Mouse (Mus musculus): Measurements from ENCODE around the gene Gm21985. TPM values are rescaled to one million over a fixed set of nuclear protein-coding genes. Genes with fewer than 3 reads are reported as not detected.

The Gm21985 gene
- 2.2 and 2.3 TPM in 2 replicates for polyA plus RNA-seq (2011; ENCODE audit: insufficient read depth, insufficient read length, low read depth, missing spikeins)

- peaks cover 5% of the 10 kb centered on the region for H3K36me3 ChIP-seq (ENCODE audit: control insufficient read depth, insufficient read depth, low read length, poor library complexity, severe bottlenecking)
Measured at GRCm38 (mm10) chr2:112266242-112266592, at the start of gene Gm21985. TSS of gene Gm21985 (plus strand) at chr2:112266314.

DNA sequence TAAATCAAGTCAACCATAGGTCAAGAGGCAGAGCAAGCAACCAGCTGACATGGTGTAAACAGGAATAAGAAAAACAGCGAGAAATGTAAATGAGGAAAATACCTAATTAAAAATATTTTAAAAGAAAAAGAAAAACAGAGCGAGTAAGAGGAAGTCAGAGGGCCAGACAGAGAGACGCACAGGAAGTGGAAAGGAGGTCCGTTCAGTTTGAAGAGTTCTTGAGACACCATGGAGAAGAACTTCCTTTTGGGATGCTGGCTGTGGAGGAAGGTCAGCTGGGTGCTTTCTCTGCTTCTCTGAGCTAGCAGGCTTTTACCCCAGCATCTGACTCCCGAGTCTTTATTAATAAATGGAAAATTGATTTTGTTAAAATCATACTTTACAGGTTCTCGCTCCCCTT lies 48.5 kb upstream of the Gm21985 start:
- TF ChIP-seq EP300 (IDR thresholded peaks at IDR 0.05; ENCODE audit: insufficient read depth, low read depth, low read length) (no peak), CTCF (IDR thresholded peaks at IDR 0.05; ENCODE audit: low read depth, low read length) (no peak), POLR2A (IDR thresholded peaks at IDR 0.05; ENCODE audit: insufficient read depth, low read length) (no peak)
- H3K4me3 ChIP-seq (ENCODE audit: low read depth, low read length): no peak overlapping the region
- H3K4me1 ChIP-seq (ENCODE audit: control insufficient read depth, insufficient read depth, low read length): no peaks in the 10 kb centered on the region
- no peaks in the 10 kb centered on the region; the same call in 1 of the 2 replicates for H3K9me3 ChIP-seq (replicated peaks; ENCODE audit: control insufficient read depth, insufficient read depth, low read length, poor library complexity, severe bottlenecking)
- H3K36me3 ChIP-seq (ENCODE audit: control insufficient read depth, insufficient read depth, low read length, poor library complexity, severe bottlenecking): no peaks in the 10 kb centered on the region
- no peaks in the 10 kb centered on the region for H3K27me3 ChIP-seq (ENCODE audit: control insufficient read depth, insufficient read depth, low read length, poor library complexity, severe bottlenecking)
- no peak overlapping the region for H3K9ac ChIP-seq (ENCODE audit: low read depth, poor library complexity, severe bottlenecking)
- no peak overlapping the region for H3K27ac ChIP-seq (ENCODE audit: insufficient read depth, low read length)

More at GRCm38 (mm10) chr2:112266242-112266592, at the start of gene Gm21985:
- no peaks in the 10 kb centered on the region for H3K9me3 ChIP-seq (replicated peaks; ENCODE audit: control insufficient read depth, insufficient read depth, low read length, poor library complexity, severe bottlenecking)
- no peaks in the 10 kb centered on the region for H3K4me1 ChIP-seq (ENCODE audit: control insufficient read depth, insufficient read depth, low read length)
- peak within 1 kb of the TSS; percentile 66 for H3K9ac ChIP-seq (ENCODE audit: low read depth, poor library complexity, severe bottlenecking)
- H3K27ac ChIP-seq (ENCODE audit: insufficient read depth, low read length): peak within 1 kb of the TSS; percentile 28
- peak within 1 kb of the TSS; percentile 82 for H3K4me3 ChIP-seq (ENCODE audit: low read depth, low read length)
- no peaks in the 10 kb centered on the region for H3K27me3 ChIP-seq (ENCODE audit: control insufficient read depth, insufficient read depth, low read length, poor library complexity, severe bottlenecking)
- TF ChIP-seq POLR2A (IDR thresholded peaks at IDR 0.05; ENCODE audit: insufficient read depth, low read length) (no peak), EP300 (IDR thresholded peaks at IDR 0.05; ENCODE audit: insufficient read depth, low read depth, low read length) (no peak), CTCF (IDR thresholded peaks at IDR 0.05; ENCODE audit: low read depth, low read length) (no peak)

GRCm38 (mm10) chr2:112220880-112221279 lies 45.2 kb upstream of the Gm21985 start:
- Histone ChIP-seq H3K4me1 (ENCODE audit: control insufficient read depth, insufficient read depth, low read length) (no peaks in the 10 kb centered on the region), H3K9ac (ENCODE audit: low read depth, poor library complexity, severe bottlenecking) (no peak overlapping the region), H3K4me3 (ENCODE audit: low read depth, low read length) (no peak overlapping the region), H3K27me3 (ENCODE audit: control insufficient read depth, insufficient read depth, low read length, poor library complexity, severe bottlenecking) (no peaks in the 10 kb centered on the region), H3K36me3 (ENCODE audit: control insufficient read depth, insufficient read depth, low read length, poor library complexity, severe bottlenecking) (no peaks in the 10 kb centered on the region), H3K27ac (ENCODE audit: insufficient read depth, low read length) (no peak overlapping the region), H3K9me3 (replicated peaks; ENCODE audit: control insufficient read depth, insufficient read depth, low read length, poor library complexity, severe bottlenecking) (no peaks in the 10 kb centered on the region; the same call in 1 of the 2 replicates)
- TF ChIP-seq CTCF (IDR thresholded peaks at IDR 0.05; ENCODE audit: low read depth, low read length) (no peak), EP300 (IDR thresholded peaks at IDR 0.05; ENCODE audit: insufficient read depth, low read depth, low read length) (no peak), POLR2A (IDR thresholded peaks at IDR 0.05; ENCODE audit: insufficient read depth, low read length) (no peak)

- no peaks in the 10 kb centered on the region for H3K36me3 ChIP-seq (ENCODE audit: control insufficient read depth, insufficient read depth, low read length, poor library complexity, severe bottlenecking)
- H3K9ac ChIP-seq (ENCODE audit: low read depth, poor library complexity, severe bottlenecking): no peak overlapping the region
- no peaks in the 10 kb centered on the region for H3K4me1 ChIP-seq (ENCODE audit: control insufficient read depth, insufficient read depth, low read length)
- H3K4me3 ChIP-seq (ENCODE audit: low read depth, low read length): no peak overlapping the region
- no peak for TF ChIP-seq CTCF (IDR thresholded peaks at IDR 0.05; ENCODE audit: low read depth, low read length)
- H3K27ac ChIP-seq (ENCODE audit: insufficient read depth, low read length): no peak overlapping the region
- H3K9me3 ChIP-seq (replicated peaks; ENCODE audit: control insufficient read depth, insufficient read depth, low read length, poor library complexity, severe bottlenecking): no peaks in the 10 kb centered on the region; the same call in 1 of the 2 replicates
- H3K27me3 ChIP-seq (ENCODE audit: control insufficient read depth, insufficient read depth, low read length, poor library complexity, severe bottlenecking): no peaks in the 10 kb centered on the region
Measured at GRCm38 (mm10) chr2:112222607-112223006, 43.5 kb upstream of the Gm21985 start.

- Histone ChIP-seq H3K9ac (ENCODE audit: low read depth, poor library complexity, severe bottlenecking) (no peak overlapping the region), H3K9me3 (replicated peaks; ENCODE audit: control insufficient read depth, insufficient read depth, low read length, poor library complexity, severe bottlenecking) (no peaks in the 10 kb centered on the region; the same call in 1 of the 2 replicates), H3K27ac (ENCODE audit: insufficient read depth, low read length) (no peak overlapping the region), H3K36me3 (ENCODE audit: control insufficient read depth, insufficient read depth, low read length, poor library complexity, severe bottlenecking) (no peaks in the 10 kb centered on the region), H3K4me3 (ENCODE audit: low read depth, low read length) (no peak overlapping the region), H3K4me1 (ENCODE audit: control insufficient read depth, insufficient read depth, low read length) (no peaks in the 10 kb centered on the region), H3K27me3 (ENCODE audit: control insufficient read depth, insufficient read depth, low read length, poor library complexity, severe bottlenecking) (no peaks in the 10 kb centered on the region)
- no peak for TF ChIP-seq EP300 (IDR thresholded peaks at IDR 0.05; ENCODE audit: insufficient read depth, low read depth, low read length)
- TF ChIP-seq CTCF (IDR thresholded peaks at IDR 0.05; ENCODE audit: low read depth, low read length): no peak
- no peak for TF ChIP-seq POLR2A (IDR thresholded peaks at IDR 0.05; ENCODE audit: insufficient read depth, low read length)
Measured at GRCm38 (mm10) chr2:112224356-112224755, 41.8 kb upstream of the Gm21985 start.

GRCm38 (mm10) chr2:112232623-112233022 lies 33.5 kb upstream of the Gm21985 start:
- no peaks in the 10 kb centered on the region for H3K27me3 ChIP-seq (ENCODE audit: control insufficient read depth, insufficient read depth, low read length, poor library complexity, severe bottlenecking)
- no peaks in the 10 kb centered on the region for H3K36me3 ChIP-seq (ENCODE audit: control insufficient read depth, insufficient read depth, low read length, poor library complexity, severe bottlenecking)
- no peak overlapping the region for H3K9ac ChIP-seq (ENCODE audit: low read depth, poor library complexity, severe bottlenecking)
- no peaks in the 10 kb centered on the region for H3K9me3 ChIP-seq (replicated peaks; ENCODE audit: control insufficient read depth, insufficient read depth, low read length, poor library complexity, severe bottlenecking)
- H3K27ac ChIP-seq (ENCODE audit: insufficient read depth, low read length): no peak overlapping the region
- TF ChIP-seq EP300 (IDR thresholded peaks at IDR 0.05; ENCODE audit: insufficient read depth, low read depth, low read length) (no peak), CTCF (IDR thresholded peaks at IDR 0.05; ENCODE audit: low read depth, low read length) (no peak), POLR2A (IDR thresholded peaks at IDR 0.05; ENCODE audit: insufficient read depth, low read length) (no peak)
- H3K4me1 ChIP-seq (ENCODE audit: control insufficient read depth, insufficient read depth, low read length): no peaks in the 10 kb centered on the region
- H3K4me3 ChIP-seq (ENCODE audit: low read depth, low read length): no peak overlapping the region
